Comparison of ENCODE assay signal across 13 mouse cellular contexts in the genomic region with DNA sequence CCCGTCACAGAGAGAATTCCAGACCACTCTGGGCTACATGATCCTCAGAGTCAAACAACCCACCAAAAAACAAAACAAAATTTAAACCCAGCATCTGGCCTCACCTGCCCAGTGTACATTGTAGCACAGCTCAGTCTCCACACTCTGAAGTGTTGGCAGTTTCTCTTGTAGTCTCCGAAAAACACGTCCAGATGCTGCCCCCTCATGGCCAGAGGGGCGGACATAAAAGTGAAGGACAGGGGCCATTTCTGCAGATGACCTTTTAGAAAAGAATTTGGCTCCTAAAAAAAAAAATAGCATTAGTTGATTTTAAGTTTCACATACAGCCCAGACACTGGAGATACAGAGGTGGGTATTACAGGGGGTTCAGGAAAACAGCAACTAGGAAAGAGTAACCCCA. TPM values are rescaled to one million over a fixed set of nuclear protein-coding genes. Genes with fewer than 3 reads are reported as not detected.
DNase-seq lines count a peak whose midpoint lies in the region; ATAC-seq and TF ChIP-seq lines count a peak whose summit lies in the region.
"Had no signal": no experiment of that assay in that cellular context is flagged by ENCODE, and none has a peak within 500 bp of the region (broad histone marks: within the 10 kb centered on the region; RNA-seq: fewer than 3 reads in every experiment).

No protein-coding gene starts in this region.

- H3K36me3 ChIP-seq in kidney, adult 2 months (ENCODE audit: control insufficient read depth, insufficient read depth, low read length) = peaks cover 2% of the 10 kb centered on the region
- H3K36me3 ChIP-seq in E14TG2a.4 (ENCODE audit: insufficient read depth, low read length) = peaks cover 88% of the 10 kb centered on the region

- no peaks in the 10 kb centered on the region for H3K27me3 ChIP-seq in kidney, adult 2 months (replicated peaks; ENCODE audit: control insufficient read depth, insufficient read depth, low read length)
- H3K27me3 ChIP-seq in E14TG2a.4 (ENCODE audit: insufficient read depth, low read length) = no peaks in the 10 kb centered on the region
- H3K27me3 ChIP-seq: midbrain, embryonic 12.5 days had no signal

- ATAC-seq in erythroblast, adult 5-6 weeks (replicated peaks; ENCODE audit: low FRiP score, poor library complexity, severe bottlenecking) = no peak

- H3K9me3 ChIP-seq in E14TG2a.4 (ENCODE audit: low read length) = no peaks in the 10 kb centered on the region
- H3K9me3 ChIP-seq: G1E; midbrain, embryonic 12.5 days had no signal

- DNase-seq in kidney, adult 2 months = peak; percentile 39
- no peak for DNase-seq in kidney, adult 9 months
- DNase-seq in 3T3-L1 (ENCODE audit: low read depth, low spot score) = peak; percentile 28
- no peak for DNase-seq in brain, embryonic 14.5 days (ENCODE audit: low read depth)
- DNase-seq in urinary bladder, postnatal 4 days (ENCODE audit: low spot score in 2 of 2) = no peak
- DNase-seq in cerebellum, postnatal 4 days (ENCODE audit: low spot score in 2 of 2) = no peak
- DNase-seq: spleen, adult 18-20 months; thymus, postnatal 36 days had no signal

- no peak for TF ChIP-seq POLR2A in kidney, adult 2 months (IDR thresholded peaks at IDR 0.05; ENCODE audit: low read depth, low read length)
- no peak for TF ChIP-seq POLR2A in brain, embryonic 14.5 days (IDR thresholded peaks at IDR 0.05; ENCODE audit: borderline replicate concordance, extremely low read depth, insufficient read depth, insufficient read length, poor library complexity, severe bottlenecking)

- 40% methylated on average over 4 of the region's 4 CpGs for WGBS in kidney, adult 2 months

- 0 out of 2 replicates have a peak, but pooled peaks have one; percentile 33 for TF ChIP-seq CTCF in kidney, adult 2 months (conservative IDR thresholded peaks at IDR 0.05; ENCODE audit: insufficient read depth, insufficient read length, low read depth, low read length)
- 0 out of 2 replicates have a peak, but pooled peaks have one; percentile 9 for TF ChIP-seq CTCF in E14TG2a.4 (conservative IDR thresholded peaks at IDR 0.05; ENCODE audit: low read length)
- TF ChIP-seq CTCF in brain, embryonic 14.5 days (IDR thresholded peaks at IDR 0.05; ENCODE audit: borderline replicate concordance, extremely low read depth, insufficient read depth, insufficient read length) = peak; percentile 27; the same call in 1 of the 2 replicates

- no peak overlapping the region for H3K4me3 ChIP-seq in kidney, adult 2 months (ENCODE audit: insufficient read depth, low read depth, low read length)
- no peak overlapping the region for H3K4me3 ChIP-seq in E14TG2a.4 (replicated peaks; ENCODE audit: low read length)
- H3K4me3 ChIP-seq: midbrain, embryonic 12.5 days had no signal

- H3K27ac ChIP-seq in kidney, adult 2 months (ENCODE audit: insufficient read depth, low read depth, low read length) = no peak overlapping the region
- H3K27ac ChIP-seq: liver, embryonic 14.5 days; midbrain, embryonic 12.5 days had no signal

- no peaks in the 10 kb centered on the region for H3K4me1 ChIP-seq in kidney, adult 2 months (ENCODE audit: control insufficient read depth, insufficient read depth, low read length)
- H3K4me1 ChIP-seq in E14TG2a.4 (replicated peaks; ENCODE audit: low read depth, low read length) = peaks cover 66% of the 10 kb centered on the region

RNA-seq across cellular contexts. Expression of gene Pfas, which starts 4.7 kb away (rescaled TPM):
- 17.2 and 18.4 TPM in 2 replicates for polyA plus RNA-seq in kidney, adult 2 months (2012; rRNA removed)
- polyA plus RNA-seq in brain, embryonic 14.5 days (2012; rRNA removed) = 25.8 and 27.6 TPM in 2 replicates
- 19.6 and 51.7 TPM in 2 replicates for total RNA-seq in erythroblast, adult 5-6 weeks (2015; ENCODE audit: low replicate concordance)
- 18.3 and 36.7 TPM in 2 replicates for total RNA-seq in erythroblast, adult 5-6 weeks (2017; ENCODE audit: low replicate concordance)

RNA-seq across cellular contexts. Expression of gene Ctc1, which starts 12.1 kb away (rescaled TPM):
- polyA plus RNA-seq in kidney, adult 2 months (2012; rRNA removed) = 30.1 and 31.4 TPM in 2 replicates
- 115 and 170 TPM in 2 replicates for polyA plus RNA-seq in brain, embryonic 14.5 days (2012; rRNA removed)
- 14.4 and 26.5 TPM in 2 replicates for total RNA-seq in erythroblast, adult 5-6 weeks (2015; ENCODE audit: low replicate concordance)
- total RNA-seq in erythroblast, adult 5-6 weeks (2017; ENCODE audit: low replicate concordance) = 6.4 and 8.9 TPM in 2 replicates

RNA-seq across cellular contexts. Expression of gene Rangrf, which starts 28.6 kb away (rescaled TPM):
- polyA plus RNA-seq in kidney, adult 2 months (2012; rRNA removed) = 43.0 and 43.9 TPM in 2 replicates
- 24.1 and 33.6 TPM in 2 replicates for polyA plus RNA-seq in brain, embryonic 14.5 days (2012; rRNA removed)
- 11.5 and 18.8 TPM in 2 replicates for total RNA-seq in erythroblast, adult 5-6 weeks (2015; ENCODE audit: low replicate concordance)
- total RNA-seq in erythroblast, adult 5-6 weeks (2017; ENCODE audit: low replicate concordance) = 5.0 and 16.0 TPM in 2 replicates

RNA-seq across cellular contexts. Expression of gene Slc25a35, which starts 35.7 kb away (rescaled TPM):
- polyA plus RNA-seq in kidney, adult 2 months (2012; rRNA removed) = 38.9 and 46.2 TPM in 2 replicates
- 3.0 and 4.6 TPM in 2 replicates for polyA plus RNA-seq in brain, embryonic 14.5 days (2012; rRNA removed)
- total RNA-seq in erythroblast, adult 5-6 weeks (2015; ENCODE audit: low replicate concordance) = 0.84 and 8.3 TPM in 2 replicates
- total RNA-seq in erythroblast, adult 5-6 weeks (2017; ENCODE audit: low replicate concordance) = 0.94 TPM in 1 of 2 replicates, not detected in the other

RNA-seq across cellular contexts. Expression of gene Aurkb, which starts 41.9 kb away (rescaled TPM):
- 1.7 TPM in 2 replicates for polyA plus RNA-seq in kidney, adult 2 months (2012; rRNA removed)
- 38.3 and 74.9 TPM in 2 replicates for polyA plus RNA-seq in brain, embryonic 14.5 days (2012; rRNA removed)
- 32.9 and 35.3 TPM in 2 replicates for total RNA-seq in erythroblast, adult 5-6 weeks (2015; ENCODE audit: low replicate concordance)
- total RNA-seq in erythroblast, adult 5-6 weeks (2017; ENCODE audit: low replicate concordance) = 74.0 and 102 TPM in 2 replicates

Comparison
In these comparisons a context has a peak if more than half of its experiments do, and no peak if none do; other contexts are left out.
1. DNase-seq: peak in kidney, adult 2 months (single experiment) and 3T3-L1 (single experiment); none in kidney, adult 9 months (single experiment), brain, embryonic 14.5 days (single experiment), urinary bladder, postnatal 4 days (0 of 2) and cerebellum, postnatal 4 days (0 of 2).
2. Peak in every context shown above with its lines, with median percentiles within 50 percentile points of each other: CTCF ChIP-seq.